Mouse (Mus musculus): Measurements from ENCODE around the gene Tas2r117.

The Tas2r117 gene

DNA sequence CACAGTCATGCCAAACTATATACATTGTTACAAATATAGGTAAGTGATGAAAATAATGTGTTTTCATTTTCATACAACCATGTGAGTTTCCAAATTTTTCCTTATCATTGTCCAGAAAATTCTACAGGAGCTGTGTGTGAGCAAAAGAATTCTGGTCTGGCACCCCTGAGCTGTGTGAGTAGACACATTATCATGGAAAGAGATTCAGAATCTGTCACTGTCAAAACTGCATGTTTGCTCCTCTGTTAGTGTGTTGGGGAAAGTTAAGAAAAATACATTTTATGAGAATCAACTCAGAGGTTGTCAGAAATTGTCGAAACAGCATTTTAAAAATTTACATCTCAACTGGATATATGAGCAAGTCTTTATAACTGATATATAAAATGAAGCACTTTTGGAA lies at the start of gene Tas2r117:
Tas2r117 (plus strand) TSS at position 301 of the 400 bp plus-strand sequence.
- Histone ChIP-seq H3K4me3 (replicated peaks; ENCODE audit: low read length) (no peak within 1 kb of the TSS), H3K4me1 (replicated peaks; ENCODE audit: low read depth, low read length) (no peaks in the 10 kb centered on the region), H3K36me3 (ENCODE audit: insufficient read depth, low read length) (no peaks in the 10 kb centered on the region), H3K9me3 (ENCODE audit: low read length) (no peaks in the 10 kb centered on the region), H3K27me3 (ENCODE audit: insufficient read depth, low read length) (no peaks in the 10 kb centered on the region)
- no peak for TF ChIP-seq POU5F1 (IDR thresholded peaks at IDR 0.05; ENCODE audit: borderline replicate concordance, low read length)
- no peak for TF ChIP-seq NANOG (IDR thresholded peaks at IDR 0.05; ENCODE audit: borderline replicate concordance, low read length)
- no peak for TF ChIP-seq CTCF (conservative IDR thresholded peaks at IDR 0.05; ENCODE audit: low read length)

DNA sequence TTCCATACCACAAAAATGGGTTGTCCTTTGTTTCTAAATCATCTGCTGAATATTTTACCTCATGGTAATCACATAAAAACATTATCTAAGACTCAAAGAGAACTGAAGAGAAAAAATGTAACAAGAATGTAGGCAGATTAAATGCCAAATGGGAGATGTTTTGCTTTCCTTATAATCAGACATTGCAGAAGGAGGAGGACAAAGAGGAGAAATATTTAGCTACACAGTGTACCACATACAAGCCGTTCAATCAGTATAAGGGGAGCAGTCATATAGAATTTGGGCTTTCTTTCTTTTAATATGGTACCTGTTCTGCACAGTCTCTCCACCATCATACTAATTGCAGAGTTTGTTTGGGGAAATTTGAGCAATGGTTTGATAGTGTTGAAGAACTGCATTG lies 48.2 kb upstream of the Tas2r117 start, which contains the start of gene Tas2r124:
Tas2r124 (plus strand) TSS at position 301 of the 400 bp plus-strand sequence.
- no peak for TF ChIP-seq NANOG (IDR thresholded peaks at IDR 0.05; ENCODE audit: borderline replicate concordance, low read length)
- no peak for TF ChIP-seq POU5F1 (IDR thresholded peaks at IDR 0.05; ENCODE audit: borderline replicate concordance, low read length)
- no peak for TF ChIP-seq CTCF (conservative IDR thresholded peaks at IDR 0.05; ENCODE audit: low read length)
- H3K4me3 ChIP-seq (replicated peaks; ENCODE audit: low read length): no peak within 1 kb of the TSS
- no peaks in the 10 kb centered on the region for H3K4me1 ChIP-seq (replicated peaks; ENCODE audit: low read depth, low read length)
- H3K9me3 ChIP-seq (ENCODE audit: low read length): no peaks in the 10 kb centered on the region
- H3K27me3 ChIP-seq (ENCODE audit: insufficient read depth, low read length): no peaks in the 10 kb centered on the region
- no peaks in the 10 kb centered on the region for H3K36me3 ChIP-seq (ENCODE audit: insufficient read depth, low read length)

DNA sequence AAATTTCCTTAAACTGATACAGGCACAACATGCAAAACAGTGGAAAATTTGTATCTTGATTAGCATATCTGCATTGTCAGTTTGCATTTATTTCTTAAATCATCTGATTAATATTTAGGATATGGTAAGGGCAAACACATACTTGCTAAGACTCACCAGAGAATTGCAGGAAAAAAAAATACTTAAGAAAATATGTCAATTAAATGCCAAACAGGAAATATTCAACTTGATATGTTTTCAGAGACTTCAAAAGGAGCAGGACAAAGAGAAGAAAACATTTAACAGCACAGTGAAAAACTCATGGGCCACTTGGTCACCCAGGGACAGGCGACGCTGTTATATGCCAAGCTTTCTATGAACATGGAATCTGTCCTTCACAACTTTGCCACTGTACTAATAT lies 40.8 kb upstream of the Tas2r117 start, which contains the start of gene Tas2r102:
Tas2r102 (plus strand) TSS at position 301 of the 400 bp plus-strand sequence.
- H3K9me3 ChIP-seq (ENCODE audit: low read length): no peaks in the 10 kb centered on the region
- TF ChIP-seq CTCF (conservative IDR thresholded peaks at IDR 0.05; ENCODE audit: low read length) (no peak), POU5F1 (IDR thresholded peaks at IDR 0.05; ENCODE audit: borderline replicate concordance, low read length) (no peak), NANOG (IDR thresholded peaks at IDR 0.05; ENCODE audit: borderline replicate concordance, low read length) (no peak)
- H3K27me3 ChIP-seq (ENCODE audit: insufficient read depth, low read length): no peaks in the 10 kb centered on the region
- no peaks in the 10 kb centered on the region for H3K36me3 ChIP-seq (ENCODE audit: insufficient read depth, low read length)
- H3K4me1 ChIP-seq (replicated peaks; ENCODE audit: low read depth, low read length): no peaks in the 10 kb centered on the region
- H3K4me3 ChIP-seq (replicated peaks; ENCODE audit: low read length): no peak within 1 kb of the TSS

DNA sequence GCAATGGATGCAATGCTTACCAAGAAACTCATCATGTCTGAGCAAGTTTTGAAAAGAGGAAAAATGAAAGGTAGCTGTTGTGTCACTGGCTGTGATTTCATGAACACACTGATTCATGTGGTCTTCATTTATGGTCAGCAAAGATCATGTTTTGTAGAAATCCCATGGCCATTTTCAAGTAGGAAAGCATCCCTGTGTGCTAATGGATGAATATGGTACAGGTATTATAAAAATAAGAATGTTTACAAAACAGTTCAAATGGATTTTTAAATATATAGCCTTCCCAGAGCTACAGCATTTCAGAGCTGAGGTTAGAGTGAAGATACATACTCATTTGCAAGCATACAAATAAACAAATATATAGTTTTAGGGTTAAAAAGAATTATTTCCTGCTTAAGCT lies 24.6 kb upstream of the Tas2r117 start, which contains the start of gene Tas2r136:
Tas2r136 (minus strand) TSS at position 101 of the 400 bp plus-strand sequence.
- TF ChIP-seq CTCF (conservative IDR thresholded peaks at IDR 0.05; ENCODE audit: low read length): no peak
- H3K27me3 ChIP-seq (ENCODE audit: insufficient read depth, low read length): no peaks in the 10 kb centered on the region
- H3K36me3 ChIP-seq (ENCODE audit: insufficient read depth, low read length): no peaks in the 10 kb centered on the region
- no peak within 1 kb of the TSS for H3K4me3 ChIP-seq (replicated peaks; ENCODE audit: low read length)
- no peaks in the 10 kb centered on the region for H3K9me3 ChIP-seq (ENCODE audit: low read length)
- H3K4me1 ChIP-seq (replicated peaks; ENCODE audit: low read depth, low read length): no peaks in the 10 kb centered on the region

DNA sequence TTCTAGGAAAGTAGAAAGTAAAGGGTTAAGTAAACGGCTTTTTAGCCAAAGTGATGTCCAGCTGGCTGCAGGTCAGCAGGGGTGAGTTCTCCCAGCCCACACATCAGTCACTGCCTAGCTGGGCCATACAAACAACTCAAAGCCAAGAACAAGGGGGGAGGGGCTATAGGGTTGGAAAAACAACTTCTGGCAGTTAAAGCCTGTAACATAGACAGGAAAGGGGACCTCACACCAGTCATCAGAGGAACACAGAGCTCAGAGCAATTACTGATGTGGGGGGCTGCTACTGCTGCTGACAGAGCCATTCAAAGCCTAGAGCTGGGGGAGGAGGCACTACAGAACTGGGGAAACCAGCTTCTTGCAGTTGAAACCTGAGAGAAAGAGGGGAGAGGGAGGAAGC lies 7.2 kb upstream of the Tas2r117 start:
- no peak overlapping the region for H3K4me3 ChIP-seq (replicated peaks; ENCODE audit: low read length)
- peaks cover 23% of the 10 kb centered on the region for H3K9me3 ChIP-seq (ENCODE audit: low read length)
- H3K27me3 ChIP-seq (ENCODE audit: insufficient read depth, low read length): no peaks in the 10 kb centered on the region
- no peaks in the 10 kb centered on the region for H3K4me1 ChIP-seq (replicated peaks; ENCODE audit: low read depth, low read length)
- no peaks in the 10 kb centered on the region for H3K36me3 ChIP-seq (ENCODE audit: insufficient read depth, low read length)
- TF ChIP-seq POU5F1 (IDR thresholded peaks at IDR 0.05; ENCODE audit: borderline replicate concordance, low read length) (no peak), CTCF (conservative IDR thresholded peaks at IDR 0.05; ENCODE audit: low read length) (no peak), NANOG (IDR thresholded peaks at IDR 0.05; ENCODE audit: borderline replicate concordance, low read length) (no peak)

DNA sequence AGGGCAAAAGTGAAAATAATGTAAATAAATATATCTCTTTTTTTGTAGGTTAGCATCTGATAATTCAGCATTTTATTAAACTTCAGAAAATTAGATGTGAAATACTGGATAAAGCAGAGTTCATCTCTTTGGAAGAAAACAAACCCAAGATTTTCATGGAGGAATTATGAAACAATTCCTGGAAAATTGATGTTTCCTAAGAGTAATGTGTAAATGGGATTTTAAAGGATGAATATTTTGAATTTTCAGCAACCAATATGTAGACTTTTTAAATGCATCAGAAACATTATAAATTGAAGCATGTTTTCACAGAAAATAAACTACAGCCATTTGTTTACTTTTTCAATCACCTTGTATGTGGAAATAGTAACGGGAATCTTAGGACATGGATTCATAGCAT lies 44.2 kb downstream of the Tas2r117 start, which contains the start of gene Tas2r123:
Tas2r123 (plus strand) TSS at position 301 of the 400 bp plus-strand sequence.
- Histone ChIP-seq H3K27me3 (ENCODE audit: insufficient read depth, low read length) (no peaks in the 10 kb centered on the region), H3K4me1 (replicated peaks; ENCODE audit: low read depth, low read length) (no peaks in the 10 kb centered on the region), H3K4me3 (replicated peaks; ENCODE audit: low read length) (no peak within 1 kb of the TSS), H3K9me3 (ENCODE audit: low read length) (no peaks in the 10 kb centered on the region), H3K36me3 (ENCODE audit: insufficient read depth, low read length) (no peaks in the 10 kb centered on the region)
- TF ChIP-seq CTCF (conservative IDR thresholded peaks at IDR 0.05; ENCODE audit: low read length): no peak
- no peak for TF ChIP-seq POU5F1 (IDR thresholded peaks at IDR 0.05; ENCODE audit: borderline replicate concordance, low read length)
- no peak for TF ChIP-seq NANOG (IDR thresholded peaks at IDR 0.05; ENCODE audit: borderline replicate concordance, low read length)

Data from E14TG2a.4 (cell line).